Mouse (Mus musculus) adrenal gland (tissue): ENCODE results near the gene Nfasc.

Experiments
- intact Hi-C: fragments of 180-260 bp; cut with DNase I; formaldehyde crosslinking; loops from one replicate; pipeline ENCODE4 v1.15.1; 2025

Gene Nfasc

GRCm38 (mm10) chr1:132733873-132734447, 7.6 kb downstream of the Nfasc start:
- intact Hi-C loops = no loop called here

DNA sequence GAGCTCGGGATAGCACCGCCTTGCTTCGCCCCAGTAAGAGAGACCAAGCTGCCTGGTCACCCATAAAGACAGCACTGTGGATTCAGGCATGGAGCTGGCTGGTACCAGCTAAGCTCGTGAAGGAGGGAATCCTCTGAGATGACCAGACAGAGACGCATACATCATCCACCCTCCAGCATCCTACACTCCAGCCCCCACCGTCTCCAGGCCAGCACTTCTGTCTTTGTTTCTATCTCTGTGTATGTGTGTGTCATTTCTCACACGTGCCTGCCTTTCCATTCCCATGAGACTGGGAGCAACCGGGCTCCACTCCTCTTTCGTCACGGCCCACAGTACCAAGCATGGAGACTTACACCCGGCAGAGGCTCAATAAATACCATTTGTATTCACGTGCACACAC, 9.3 kb downstream of the Nfasc start:
- intact Hi-C loops = no loop called here

- intact Hi-C loops = no loop called here
Observed at GRCm38 (mm10) chr1:132727548-132727947, 14.0 kb downstream of the Nfasc start.

DNA sequence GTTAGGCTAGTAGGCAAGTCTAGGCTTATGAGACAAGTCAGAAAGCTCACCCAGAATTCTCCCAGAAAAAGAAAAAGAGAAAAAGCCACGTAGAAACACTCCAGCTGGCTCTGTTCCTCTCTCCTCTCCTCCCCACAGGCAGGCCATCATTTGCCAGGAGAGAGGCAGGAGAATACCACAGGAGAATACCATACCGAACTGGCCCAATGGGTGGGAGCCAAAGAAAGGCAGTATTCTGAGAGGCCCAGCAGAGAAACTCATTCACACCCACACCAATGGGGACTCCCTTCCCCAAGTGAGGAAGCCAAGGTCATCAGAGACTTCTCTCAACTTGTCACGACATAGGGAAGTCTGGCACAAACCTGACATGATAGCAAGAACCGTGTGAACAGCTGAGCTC, 19.2 kb downstream of the Nfasc start:
- intact Hi-C loops = no loop called here

DNA sequence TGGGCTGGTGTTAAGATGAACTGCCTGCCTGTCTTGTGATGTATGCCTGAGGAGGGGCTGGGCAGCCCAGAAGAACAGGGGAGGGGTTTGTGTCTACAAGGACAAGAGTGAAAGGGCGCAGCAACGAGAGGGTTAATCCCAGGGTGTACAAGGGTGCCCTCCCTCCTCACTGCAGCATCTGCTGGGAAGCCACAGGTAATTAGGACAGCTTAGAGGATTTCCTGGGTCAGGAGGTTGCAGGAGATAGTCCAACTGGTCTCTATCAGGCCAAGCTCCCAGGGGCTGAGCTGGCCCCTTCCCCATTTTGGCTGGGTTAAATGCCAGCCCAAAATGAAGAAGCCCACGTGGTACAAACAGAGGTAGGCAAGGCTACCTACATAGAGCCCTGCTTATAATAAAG, 20.3 kb downstream of the Nfasc start:
- intact Hi-C loops = no loop called here

GRCm38 (mm10) chr1:132718225-132718624, 23.4 kb downstream of the Nfasc start:
- intact Hi-C loops = no loop called here

- intact Hi-C loops = no loop called here
Observed at GRCm38 (mm10) chr1:132715044-132715443, 26.6 kb downstream of the Nfasc start.

DNA sequence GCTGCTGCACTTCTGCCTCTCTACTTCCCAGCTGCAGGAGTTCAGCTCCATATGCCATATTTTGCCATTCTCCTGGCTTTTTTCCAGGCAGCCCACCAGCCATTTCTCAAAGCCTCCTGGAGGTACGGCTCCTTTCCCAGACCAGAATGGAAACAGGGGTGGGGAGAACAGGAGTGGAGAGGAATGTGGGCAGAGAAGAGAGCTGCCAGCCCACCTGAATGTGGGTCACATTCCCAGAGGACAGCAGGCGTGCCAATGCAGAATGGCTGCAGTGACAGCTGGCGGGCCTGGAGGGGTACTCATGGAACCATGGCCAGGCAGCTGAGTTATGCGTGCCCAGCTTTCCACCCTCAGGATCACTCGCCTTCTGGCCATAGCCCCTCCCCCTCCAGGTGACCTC, 32.2 kb downstream of the Nfasc start:
- intact Hi-C loops = no loop called here

GRCm38 (mm10) chr1:132707301-132707700, 34.3 kb downstream of the Nfasc start:
- intact Hi-C loops = no loop called here

DNA sequence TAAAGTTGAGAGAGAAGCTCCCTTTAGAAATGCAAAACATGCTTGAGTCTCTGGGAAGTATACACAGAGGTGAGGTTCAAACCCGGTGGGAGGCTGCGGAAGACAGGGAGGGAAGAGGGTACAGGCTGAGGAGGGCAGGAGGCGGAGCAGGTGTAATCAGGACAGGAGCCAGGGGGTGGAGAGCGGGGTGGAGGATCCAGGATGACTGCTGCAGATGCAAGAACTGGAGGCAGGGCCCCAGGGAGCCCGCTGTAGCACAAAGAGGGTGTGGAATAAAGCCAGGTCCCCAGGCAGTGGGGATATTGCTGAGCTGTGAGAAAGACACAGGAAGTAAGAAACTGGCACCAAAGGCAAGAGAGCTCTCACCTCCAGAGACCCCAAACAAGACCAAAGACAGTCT, 38.1 kb downstream of the Nfasc start:
- intact Hi-C loops = no loop called here

- intact Hi-C loops = no loop called here
Observed at GRCm38 (mm10) chr1:132696926-132697325, 44.7 kb downstream of the Nfasc start.

GRCm38 (mm10) chr1:132696232-132696631, 45.4 kb downstream of the Nfasc start:
- intact Hi-C loops = no loop called here

DNA sequence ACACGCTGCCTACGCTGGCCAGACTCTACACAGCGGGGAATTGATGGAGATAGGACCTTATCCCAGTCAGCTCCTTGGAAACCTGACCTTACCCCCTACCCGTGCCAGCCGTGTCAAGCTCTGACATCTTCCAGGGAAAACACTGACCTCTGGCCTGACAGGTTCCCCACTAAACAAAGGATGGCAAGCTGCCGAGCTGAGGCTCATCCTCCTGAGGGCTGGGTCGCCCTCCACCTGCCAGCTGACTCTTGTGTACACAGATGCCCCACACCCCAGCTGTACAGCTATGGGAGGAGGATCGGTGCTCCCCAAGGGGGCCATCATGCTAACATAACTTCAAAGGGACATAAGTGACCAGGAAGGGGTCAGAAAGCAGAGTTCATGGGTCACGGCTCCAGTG, 47.6 kb downstream of the Nfasc start:
- intact Hi-C loops = no loop called here

GRCm38 (mm10) chr1:132689181-132689580, 52.4 kb downstream of the Nfasc start:
- intact Hi-C loops = no loop called here

GRCm38 (mm10) chr1:132678935-132679334, 62.7 kb downstream of the Nfasc start:
- intact Hi-C loops = no loop called here

DNA sequence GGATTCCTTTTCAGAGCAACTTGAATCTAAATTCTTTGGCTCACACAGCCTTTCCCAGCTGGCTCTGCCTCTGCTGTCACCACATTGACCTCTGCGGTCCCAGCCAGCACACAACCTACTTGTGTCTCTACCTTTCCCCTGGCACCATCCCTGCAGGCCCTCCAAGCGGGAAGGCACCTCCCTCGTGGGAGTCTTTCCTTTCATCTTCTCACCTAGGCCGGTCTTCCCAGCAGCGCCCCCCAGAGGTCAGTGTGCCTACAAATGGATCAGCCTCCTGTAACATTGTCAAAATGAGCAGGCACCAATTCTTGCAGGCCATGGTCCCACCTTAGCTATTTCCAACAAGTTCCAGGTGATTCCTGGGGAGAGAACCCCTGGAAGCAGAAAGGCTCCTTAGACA, 63.5 kb downstream of the Nfasc start:
- intact Hi-C loops = no loop called here

GRCm38 (mm10) chr1:132672704-132673103, 68.9 kb downstream of the Nfasc start:
- intact Hi-C loops = no loop called here

- intact Hi-C loops = no loop called here
Observed at GRCm38 (mm10) chr1:132669200-132669599, 72.4 kb downstream of the Nfasc start.

DNA sequence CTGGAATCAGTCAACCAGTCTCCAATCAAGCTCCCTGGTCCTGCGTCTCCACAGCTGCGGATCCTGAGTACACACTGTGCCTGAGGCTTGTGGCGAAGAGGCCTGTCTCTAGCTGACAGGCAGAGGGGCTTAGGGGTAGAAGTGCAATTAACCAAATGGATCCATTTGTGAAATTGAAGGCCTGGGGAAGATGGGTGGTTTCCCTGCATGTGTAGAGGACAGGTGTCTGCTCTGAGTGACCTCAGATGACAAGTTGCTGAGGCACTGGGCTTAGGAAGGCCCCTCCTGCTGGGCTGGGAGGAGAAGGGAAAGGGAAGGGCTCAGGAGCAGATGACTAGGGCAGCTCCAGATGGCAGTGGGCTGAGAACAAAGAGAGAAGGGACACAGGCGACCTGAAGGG, 81.2 kb downstream of the Nfasc start:
- intact Hi-C loops = no loop called here

DNA sequence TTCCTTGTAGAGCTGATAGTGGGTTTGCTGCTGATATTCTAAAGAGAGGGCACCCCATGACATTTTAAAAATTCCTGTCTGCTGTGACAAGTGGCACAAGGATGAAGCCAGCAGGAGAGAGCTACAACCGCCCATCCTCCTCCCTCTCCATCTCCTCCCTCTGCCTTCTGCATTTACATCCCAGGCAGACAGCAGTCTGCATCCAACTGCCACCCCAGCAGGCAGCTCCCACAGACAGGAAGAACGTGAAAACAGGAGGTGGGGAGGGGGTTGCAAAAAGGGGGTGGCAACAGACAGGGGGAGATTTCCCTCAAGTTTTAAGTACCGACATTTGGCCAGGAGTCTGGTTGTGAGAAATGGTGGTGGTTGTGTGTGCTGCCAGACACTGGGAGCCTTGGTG, 82.0 kb downstream of the Nfasc start:
- intact Hi-C loops = no loop called here

GRCm38 (mm10) chr1:132655611-132656010, 86.0 kb downstream of the Nfasc start:
- intact Hi-C loops = no loop called here

DNA sequence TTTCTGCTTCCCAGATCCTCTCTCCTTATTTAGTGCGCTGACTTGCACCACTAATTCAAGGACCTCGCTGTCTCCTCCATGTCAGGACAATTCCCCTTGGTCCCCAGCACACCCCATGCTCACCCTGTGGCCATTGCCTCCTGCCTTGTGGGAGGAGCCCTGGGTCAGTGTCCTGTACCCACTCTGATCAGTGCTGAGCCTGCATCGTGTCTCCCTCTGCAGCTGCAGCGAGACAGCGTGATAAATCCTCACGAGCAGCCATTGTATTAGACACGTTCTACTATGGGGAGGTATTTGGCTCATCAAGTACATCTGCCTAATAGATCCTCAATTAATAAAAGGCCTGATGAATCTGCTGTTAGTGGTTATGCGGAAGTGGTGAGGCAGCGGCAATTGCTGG, 86.8 kb downstream of the Nfasc start:
- intact Hi-C loops = no loop called here

DNA sequence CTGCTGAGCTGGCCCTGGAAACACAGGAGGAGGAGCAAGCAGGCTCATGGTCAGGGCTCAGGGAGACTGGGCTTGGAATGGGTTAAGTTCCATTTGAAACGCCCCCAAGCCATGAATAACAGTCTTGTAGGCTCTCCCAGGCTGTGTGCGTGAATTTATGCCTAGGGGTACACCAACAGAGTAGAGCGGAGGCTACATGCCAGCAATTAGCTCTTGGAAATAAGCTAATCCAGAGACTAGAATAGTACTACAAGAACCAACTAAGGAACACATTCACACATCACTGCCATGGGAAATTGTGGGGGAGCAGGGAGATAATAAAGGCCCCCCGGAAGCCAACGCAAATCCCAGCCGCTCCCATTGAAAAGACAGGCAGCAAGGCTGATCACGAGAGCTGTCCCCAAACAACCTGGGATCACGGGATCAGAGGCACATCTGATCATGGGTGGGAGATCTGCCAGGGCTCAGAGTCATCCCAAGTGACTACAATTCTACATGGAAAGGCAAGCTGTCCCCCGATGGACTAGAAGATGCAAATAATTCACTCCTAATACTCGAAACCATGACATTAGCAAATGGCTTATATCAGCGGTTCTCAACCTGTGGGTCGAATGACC, 87.6 kb downstream of the Nfasc start:
- intact Hi-C loops = no loop called here

GRCm38 (mm10) chr1:132653161-132653560, 88.4 kb downstream of the Nfasc start:
- intact Hi-C loops = no loop called here
